Mouse (Mus musculus) mature B cell (primary cell): Measurements from ENCODE around the gene Ube2b.

Experiments
- in situ Hi-C: fragments of 300-500 bp; cut with MboI; formaldehyde crosslinking; loops from 2 replicates; pipeline ENCODE4 v1.14.3; 2019

Ube2b gene

DNA sequence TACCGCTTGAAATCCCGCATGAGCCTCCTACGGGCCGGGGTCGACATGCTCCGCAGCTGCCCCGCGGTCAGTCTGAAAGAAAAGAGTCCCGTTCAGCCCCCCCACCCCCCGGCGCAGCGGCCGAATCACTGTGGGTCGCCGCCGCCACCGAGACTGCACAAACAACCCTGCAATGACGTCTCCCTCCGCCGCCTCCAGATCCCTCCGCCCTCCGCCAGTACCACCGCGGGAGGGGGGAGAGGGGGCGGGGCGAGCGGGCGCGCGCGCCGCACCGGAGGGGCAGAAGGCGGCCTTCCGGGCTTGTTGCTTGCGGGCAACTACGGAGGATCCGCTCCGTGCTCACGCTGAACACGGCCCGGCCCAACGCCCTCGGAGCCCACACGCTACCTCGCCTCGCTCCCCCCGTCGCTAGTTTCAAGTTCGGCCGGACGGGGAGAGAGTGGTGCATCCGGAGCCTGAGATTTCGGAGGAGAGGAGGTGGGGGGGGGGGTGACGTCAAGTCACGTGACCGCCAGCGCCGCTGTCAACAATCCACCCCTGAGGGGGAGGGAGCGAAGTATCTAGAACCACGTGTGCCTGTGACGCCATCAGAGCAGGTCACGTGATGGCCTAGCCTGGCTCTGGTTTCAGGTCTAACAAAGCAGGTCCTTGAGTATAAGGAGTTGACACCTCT, at the start of gene Ube2b:
Ube2b (minus strand) TSS at position 473 of the 673 bp plus-strand sequence.
- in situ Hi-C loops = no loop called here

DNA sequence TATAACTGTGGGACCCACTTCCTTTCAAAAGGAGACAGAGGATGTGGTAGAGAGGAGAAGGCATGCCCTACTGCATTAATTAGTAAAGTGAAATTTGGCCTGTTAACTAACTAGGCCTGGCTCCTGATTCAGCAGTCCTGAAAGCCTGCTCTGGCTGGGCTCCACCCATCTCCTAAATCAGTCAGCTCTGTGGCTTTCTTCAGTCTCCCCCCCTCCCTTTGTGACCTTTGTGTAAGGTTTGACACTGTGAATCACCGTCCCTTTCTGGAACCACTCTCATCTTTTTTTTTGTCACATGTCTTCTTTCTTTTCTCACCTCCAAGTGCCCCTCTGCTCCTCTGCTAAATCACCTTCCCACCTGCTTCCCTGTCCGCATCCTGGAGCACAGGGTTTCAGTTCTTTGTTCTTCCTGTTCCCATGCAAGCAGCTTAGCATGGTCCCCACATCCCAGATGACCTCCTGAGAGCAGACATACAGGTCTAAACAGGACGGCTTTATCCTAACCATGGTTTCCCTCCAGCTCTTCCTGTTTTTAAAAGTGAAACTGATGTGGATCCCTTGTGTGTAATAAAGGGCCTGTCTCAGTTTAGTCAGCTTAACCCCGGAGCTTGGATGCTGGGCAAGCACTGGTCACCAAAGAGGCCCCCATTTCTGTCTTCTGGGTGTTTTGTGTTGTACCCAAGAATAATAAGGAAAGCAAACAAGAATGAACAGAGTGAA, 46.0 kb upstream of the Ube2b start:
- in situ Hi-C loops = no loop called here

DNA sequence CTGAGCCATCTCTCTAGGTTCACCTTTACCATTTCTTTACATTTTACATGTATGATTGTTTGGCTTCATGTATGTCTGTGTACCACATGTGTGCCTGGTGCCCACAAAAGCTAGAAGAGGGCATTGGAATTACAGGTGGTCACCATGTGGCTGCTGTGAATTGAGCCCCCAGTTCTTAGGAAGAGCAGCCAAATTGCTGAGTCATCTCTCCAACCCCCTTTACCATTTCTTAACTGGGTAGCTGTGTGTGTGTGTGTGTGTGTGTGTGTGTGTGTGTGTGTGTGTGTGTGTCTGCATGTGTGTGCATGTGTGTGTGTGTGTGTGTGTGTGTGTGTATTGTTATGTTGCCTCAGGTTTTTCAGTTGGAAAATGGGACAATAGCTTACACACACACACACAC, 43.6 kb upstream of the Ube2b start:
- in situ Hi-C loops = no loop called here

DNA sequence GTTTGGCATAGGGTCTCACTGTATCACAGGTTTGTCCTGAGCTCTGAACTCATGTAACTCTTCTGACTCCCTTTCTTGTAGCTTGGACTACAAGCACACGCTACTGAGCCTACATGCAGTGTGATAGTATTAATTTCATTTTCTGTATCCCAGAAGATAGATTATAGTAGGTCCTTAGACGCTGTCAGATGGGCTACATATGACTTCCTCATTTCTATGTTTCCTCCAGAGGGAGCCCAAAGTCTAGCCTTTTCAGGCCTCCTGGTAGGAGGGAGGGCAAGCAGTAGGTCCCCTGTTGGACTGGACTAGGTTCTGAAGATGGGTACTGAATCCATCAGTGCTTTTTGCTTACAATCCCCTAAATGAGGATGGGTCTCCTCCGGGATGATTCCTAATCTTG, 42.7 kb upstream of the Ube2b start:
- in situ Hi-C loops = no loop called here

DNA sequence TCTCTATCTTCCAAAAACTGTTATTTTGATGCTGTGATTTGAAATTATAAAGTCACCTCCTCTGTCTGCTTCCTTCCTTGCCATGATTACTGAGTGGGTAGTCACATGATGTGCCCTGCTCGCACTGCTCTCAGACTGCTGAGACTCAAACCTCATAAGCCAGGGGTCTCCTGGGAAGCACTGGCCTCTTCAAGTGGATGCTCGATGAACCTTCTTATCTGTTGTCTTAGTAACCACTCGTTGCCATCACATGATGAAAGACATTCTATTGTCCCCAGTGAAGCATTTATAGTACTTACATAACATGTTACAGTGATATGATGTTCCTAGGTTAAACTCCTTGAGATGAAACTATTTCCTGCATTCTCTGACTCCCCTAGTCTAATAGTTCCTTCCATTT, 37.1 kb upstream of the Ube2b start:
- in situ Hi-C loops = no loop called here

DNA sequence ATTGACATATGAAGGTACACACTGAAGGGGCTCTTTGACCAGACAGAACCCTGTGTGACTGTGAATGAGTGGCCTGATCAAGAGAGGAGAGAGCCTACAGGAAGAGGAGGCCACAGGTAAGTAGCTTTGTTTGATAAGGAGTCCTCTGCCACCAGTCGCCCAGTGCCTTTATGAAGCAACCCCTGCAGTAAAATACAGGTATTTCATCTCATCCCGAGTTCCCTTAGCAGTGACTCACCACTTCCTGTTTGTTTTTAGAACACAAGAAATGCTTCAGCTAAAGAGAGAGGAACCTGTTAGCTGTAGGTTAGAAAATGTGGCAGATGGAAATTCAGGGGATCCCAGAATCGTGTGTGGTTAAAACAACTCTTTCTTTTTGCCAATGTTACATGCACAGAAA, 35.3 kb upstream of the Ube2b start:
- in situ Hi-C loops = no loop called here

DNA sequence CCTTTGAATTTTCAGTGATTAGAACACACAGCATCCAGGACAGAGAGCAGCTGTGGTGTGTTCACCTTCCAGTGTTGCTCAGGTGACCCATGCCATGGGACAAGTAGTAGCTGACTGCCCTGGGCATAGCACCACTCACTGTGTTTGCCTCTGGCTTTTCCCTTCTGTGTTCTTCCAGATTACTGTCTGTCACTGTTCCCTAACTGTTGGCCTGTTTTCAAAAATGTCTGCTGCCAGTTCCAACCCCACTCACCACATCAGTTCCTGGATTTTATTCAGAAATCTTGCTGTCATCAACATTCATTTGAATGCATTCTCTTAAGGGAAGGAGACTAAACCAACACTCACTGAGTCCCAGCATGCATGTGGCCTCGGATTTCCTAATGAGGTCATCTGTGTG, 33.4 kb upstream of the Ube2b start:
- in situ Hi-C loops = no loop called here

DNA sequence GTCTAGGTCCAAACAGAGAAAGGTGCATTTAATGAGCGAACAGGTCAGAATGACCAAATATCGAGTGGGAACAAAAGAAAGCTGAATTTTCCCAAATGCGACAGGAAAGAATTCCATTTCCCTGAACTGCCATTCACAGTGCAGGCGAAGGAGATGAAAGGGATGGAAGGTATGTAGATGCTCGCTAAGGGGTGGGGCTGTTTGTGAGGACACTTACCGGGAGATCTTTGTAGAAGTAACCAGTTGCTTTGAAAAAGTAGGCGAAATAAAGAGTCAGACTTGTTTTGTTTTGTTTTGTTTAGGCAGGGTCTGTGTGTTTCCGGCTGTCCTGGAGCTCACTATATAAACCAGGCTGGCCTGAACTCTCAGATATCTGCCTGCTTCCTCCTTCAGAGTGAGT, 31.8 kb upstream of the Ube2b start:
- in situ Hi-C loops = no loop called here

DNA sequence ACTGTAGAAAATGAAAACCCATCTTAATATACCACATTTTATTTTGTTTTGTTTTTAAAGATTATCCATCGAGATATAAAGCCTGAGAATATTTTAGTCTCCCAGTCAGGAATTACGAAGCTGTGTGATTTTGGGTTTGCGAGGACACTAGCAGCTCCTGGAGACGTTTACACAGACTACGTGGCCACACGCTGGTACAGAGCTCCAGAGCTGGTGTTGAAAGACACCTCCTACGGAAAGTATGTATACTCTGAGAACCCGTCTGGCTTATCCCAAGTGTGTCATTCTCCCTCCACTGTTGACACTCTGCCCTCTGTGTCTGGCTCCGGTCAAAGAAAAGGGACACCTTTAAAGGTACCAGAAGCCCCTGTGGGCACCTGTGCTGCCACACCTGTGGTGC, 17.7 kb upstream of the Ube2b start:
- in situ Hi-C loops = no loop called here

DNA sequence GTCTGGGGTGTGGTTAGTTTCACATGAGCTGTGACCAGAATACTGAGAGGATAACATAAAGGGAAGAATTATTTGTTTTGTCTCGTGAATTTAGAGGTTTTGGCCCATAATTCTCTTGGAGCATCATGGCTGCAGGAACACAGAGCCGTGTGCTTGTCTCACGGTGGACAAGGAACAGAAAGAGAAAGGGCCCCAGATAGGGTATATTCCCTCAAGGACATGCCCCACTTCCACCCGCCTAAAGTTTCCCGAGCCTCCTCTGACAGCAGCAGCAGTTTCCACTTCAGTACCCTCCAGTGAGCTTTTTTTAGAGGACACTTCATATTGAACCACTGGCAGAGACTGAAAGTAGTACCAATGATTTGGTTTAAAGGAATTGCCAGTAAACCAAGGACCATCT, 11.0 kb upstream of the Ube2b start:
- in situ Hi-C loops = no loop called here

DNA sequence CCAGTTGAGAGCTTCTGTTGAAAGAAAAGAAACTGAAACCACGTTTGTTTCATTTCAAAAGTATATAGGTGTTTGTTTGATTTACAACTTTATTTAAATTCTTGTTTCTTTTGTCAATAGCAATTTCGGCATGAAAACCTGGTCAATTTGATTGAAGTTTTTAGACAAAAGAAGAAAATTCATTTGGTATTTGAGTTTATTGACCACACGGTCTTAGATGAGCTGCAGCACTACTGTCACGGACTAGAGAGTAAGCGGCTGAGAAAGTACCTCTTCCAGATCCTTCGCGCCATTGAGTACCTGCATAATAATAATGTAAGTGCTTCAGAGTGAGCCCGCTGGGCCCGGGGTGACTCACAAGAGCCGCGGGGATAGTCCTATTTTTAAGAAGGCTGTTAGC, 10.4 kb upstream of the Ube2b start:
- in situ Hi-C loops = no loop called here

DNA sequence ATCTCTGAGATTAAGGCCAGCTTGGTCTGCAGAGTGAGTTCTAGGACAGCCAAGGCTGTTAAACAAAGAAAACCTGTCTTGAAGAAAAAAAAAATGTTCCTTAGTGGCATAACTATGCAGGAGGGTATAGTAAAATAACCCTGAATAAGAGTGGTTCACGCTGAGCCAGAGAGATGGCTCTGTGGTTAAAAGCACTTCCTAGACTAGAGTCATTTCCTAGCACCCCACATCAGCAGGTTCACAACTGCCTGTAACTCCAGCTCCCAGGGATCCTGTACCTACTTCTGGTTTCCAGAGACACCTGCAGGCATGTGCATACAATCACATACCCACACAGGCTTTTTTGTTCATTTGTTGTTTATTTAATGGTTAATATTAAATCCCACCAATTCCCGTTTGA, 5.0 kb upstream of the Ube2b start:
- in situ Hi-C loops = no loop called here

DNA sequence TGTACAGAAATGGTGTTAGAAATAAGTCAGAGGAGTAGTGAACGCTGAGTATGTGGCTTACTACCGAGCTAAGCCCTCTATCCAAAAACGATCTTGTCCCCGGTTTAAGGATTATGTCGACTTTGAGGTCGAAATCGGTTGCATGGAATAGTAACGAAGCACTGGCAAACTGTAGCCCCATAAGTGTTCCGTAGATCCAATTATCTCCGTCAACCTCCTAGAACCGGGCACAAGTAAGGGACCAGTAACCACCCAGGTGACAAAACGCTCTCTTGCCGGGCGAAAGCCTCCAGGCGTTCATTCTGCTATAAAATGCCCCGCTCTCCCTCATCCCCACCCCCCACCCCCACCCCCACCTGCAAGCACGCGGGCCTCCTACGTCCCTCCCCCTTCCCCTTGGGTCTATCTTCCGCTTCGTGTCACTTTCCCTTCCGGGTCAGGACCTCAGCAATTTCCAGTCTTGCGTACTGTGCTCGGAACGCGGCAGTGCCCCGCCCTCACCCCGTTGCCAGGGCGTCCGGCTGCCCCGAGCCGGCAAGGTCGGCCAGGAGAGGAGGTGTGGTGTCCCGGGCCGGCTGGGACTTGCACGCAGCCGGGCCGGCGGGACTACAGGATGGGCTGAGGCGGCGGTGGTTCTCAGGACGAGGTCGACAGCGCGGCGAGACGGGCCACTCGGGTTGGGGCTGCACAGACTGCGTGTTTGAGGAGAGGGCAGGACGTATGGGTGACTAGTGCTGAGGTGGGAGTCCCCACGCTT, 3.4 kb upstream of the Ube2b start, which contains the start of gene Cdkl3:
Cdkl3 (plus strand) TSS at position 450 of the 757 bp plus-strand sequence.
- in situ Hi-C loops = no loop called here

DNA sequence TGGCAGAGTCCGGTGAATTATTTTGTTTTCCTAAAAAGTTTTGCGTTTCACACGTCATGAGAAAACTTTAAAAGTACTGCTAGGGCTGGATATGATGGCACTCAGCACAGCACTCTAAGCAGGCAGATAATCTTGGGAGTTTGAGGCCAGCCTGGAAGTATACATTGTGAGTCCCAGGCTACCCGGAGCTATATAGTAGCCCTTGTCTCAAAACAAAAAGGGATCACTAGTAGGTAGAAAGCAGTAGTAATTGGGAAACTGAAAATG, 2.9 kb upstream of the Ube2b start:
- in situ Hi-C loops = no loop called here

DNA sequence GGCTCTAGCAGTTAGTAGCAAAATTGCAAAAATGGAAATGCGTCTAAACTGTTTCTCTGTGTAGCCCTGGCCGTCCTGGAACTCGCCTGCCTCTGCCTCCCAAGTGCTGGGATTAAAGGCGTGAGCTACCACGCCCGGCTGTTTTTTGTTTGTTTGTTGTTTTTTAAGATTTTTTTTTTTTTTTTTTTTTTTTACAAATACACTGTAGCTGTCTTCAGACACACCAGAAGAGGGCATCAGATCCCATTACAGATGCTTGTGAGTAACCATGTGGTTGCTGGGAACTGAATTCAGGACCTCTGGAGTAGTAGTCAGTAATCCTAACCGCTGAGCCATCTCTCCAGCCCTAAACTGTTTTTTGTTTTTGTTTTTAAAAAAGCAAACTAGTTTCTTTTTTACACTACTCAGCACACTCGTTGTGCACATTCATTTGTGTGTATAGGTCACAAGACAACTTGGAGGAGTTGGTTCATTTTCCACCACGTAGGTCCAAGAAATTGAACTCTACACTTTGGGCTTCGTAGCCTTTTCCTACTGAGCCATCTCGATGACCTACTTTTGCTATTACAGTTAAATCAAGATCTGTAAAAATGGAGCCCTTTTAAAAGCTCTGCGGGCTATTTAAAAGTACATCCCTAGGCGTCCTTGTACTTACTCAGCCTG, 2.4 kb upstream of the Ube2b start:
- in situ Hi-C loops = no loop called here

DNA sequence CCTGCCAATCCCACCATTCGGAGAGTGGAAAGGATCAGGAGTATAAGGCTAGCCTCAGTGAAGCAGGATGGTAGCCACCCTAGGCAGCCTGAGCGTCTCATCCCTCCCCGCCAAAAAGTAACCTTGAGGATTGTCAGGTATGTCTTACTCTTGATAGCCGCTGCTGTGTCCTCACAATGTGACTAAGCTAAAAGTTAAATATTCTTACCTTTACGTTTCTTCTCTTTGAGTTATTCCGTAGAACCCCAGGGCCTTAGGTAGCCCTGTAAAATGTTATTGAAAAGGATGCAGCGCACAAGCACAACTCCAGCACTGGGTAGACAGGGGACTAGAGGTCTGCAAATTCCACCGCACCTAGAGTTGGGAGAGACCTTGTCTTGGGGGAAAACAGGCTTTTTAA, 1.3 kb upstream of the Ube2b start:
- in situ Hi-C loops = no loop called here

DNA sequence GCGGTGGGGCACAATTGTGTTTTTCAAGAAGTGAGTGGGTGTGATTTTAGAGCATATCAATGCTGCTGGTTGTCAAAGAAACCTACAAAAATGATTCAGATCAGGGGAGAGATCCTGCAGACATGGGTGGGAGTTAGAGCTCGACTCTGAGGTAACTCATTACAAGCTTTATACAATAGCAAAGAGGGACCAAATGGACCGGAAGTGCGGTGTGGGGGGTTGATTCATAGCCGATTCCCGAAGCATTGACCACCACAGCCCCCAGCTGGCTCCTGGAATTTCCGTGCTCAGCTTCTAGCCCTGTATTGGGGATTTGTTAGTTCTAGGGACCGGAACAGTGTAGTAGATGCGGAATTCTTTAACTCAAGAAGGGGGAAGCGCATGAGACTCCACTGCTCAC, 779 bp upstream of the Ube2b start:
- in situ Hi-C loops = no loop called here

DNA sequence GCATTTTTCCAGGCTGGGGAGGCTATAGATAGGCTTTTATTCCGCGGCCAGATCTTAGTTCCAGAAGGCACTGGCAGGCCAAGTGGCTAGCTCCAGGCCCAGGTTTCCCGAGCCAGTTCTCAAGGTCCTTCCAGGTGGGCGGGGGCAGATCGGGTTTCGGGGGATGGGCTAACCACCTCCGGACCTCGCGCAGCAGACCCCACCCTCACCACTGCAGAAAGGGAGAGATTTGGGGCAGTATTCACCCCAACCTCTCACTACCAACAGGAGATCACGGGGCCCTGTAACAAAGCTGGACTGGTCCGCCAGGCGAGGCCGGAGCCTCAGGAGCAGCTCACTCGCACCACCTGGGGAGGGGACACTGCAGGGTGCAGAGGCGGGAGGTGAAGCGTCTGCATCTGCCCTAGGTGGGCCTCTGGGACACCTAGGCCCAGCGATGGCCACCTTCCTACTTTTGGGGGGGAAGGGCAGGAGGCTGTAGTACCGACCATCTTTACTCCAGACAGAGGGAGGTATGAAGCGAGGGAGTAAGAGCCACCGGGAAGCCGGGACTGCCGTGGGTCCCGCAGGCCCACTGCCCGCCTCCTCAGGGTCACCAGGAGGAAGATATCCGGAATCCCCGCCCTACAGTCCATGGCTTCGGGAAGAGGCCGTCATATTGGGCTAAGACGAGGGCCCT, 812 bp downstream of the Ube2b start:
- in situ Hi-C loops = no loop called here

DNA sequence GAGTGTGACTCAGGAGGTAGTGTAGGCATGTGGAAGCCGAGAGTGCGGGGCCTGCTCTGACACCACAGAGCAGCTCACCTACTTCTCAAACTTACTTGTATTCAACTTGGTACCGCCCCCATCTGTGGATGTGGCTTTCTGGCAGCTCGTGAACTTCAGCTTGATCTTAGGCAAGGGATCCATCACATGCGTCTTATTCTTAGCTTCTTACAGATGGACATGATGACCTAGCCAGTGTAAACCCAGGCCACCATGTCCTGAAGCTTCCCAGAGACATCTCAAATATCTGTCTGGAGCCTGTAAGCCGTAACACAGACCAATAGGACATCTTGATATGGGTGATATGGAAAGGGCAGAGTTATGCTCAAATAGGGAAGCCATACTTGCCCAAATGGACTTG, 28.9 kb downstream of the Ube2b start:
- in situ Hi-C loops = no loop called here

DNA sequence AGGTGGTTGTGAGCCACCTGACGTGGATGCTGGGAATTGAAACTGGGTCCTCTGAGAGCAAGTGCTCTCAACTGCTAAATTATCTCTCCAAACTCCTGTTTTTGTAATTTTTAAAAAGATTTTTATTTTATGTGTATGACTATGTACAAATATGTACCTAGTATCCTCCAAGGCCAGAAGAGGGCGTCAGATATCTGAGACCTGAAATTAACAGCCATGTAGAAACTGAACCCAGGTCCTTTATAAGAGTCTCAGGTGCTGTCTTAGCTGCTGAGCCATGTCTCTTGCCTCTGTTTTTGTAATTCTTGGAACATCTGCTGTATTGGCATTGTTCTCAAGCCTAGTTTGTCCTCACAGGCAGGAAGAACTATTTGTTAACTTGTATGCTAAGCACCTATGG, 31.1 kb downstream of the Ube2b start:
- in situ Hi-C loops = no loop called here

DNA sequence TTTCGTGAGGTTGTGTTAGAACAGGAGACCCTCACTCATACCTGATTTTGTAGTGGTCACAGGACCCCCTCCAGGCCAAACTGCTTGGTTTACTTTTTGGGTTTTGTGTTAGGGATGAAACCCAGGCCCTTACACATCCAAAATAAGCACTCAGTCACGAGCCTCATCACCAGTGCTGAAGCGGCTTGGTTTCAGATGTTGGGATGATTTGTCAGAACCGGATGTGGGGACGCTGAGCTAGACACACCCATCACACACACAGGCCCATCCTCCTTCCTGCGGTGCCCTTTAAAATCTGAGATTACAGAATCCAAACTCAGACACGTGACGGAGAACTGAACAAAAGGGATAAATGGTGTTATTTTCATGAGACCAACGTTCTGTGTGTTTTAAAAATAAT, 31.7 kb downstream of the Ube2b start:
- in situ Hi-C loops = no loop called here
